Mouse (Mus musculus) retina, adult 2 months (tissue): Measurements from ENCODE around the gene Rtn1.
"Not testable (repeated sequence)": the region's sequence is repeated elsewhere in the genome, so short reads cannot be mapped to it uniquely, and the experiment has no call there.

Experiments used
- DNase-seq: peaks from one replicate; pipeline ENCODE4 v3.0.0-alpha.2; 2012; ENCODE audit warnings: low read depth, low spot score

The Rtn1 gene

DNA sequence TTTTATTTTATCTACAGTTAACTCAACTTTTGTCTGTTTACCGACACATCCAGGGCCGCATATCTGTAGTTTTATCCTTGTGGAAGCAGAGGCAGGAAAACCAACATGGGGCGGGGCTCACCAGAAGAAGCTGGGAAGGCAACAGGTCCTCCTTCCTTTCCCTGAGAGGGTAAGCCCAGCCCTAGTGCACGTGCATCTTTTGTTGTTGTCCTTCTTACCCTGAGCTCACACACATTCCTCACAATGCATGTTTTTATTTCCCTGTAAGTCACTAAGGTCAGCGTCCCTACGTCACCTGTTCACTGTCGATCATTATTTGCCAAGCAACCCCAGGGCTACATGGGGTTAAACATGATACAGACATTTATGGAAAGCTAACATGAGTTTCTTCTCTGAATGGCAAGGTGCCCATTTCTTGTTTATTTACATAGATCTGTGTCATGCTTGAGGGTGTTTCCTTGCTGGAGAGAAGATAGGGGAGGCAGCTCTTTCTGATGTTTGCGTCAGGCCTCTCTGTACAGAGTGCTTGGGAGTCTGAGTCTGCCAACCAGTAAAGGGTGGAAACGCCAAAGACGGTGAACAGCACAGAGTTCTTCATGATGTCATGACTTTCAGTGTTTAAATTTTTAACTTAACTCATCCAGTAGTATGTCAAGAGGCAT is 84.5 kb downstream of the Rtn1 start:
- no peak for DNase-seq

DNA sequence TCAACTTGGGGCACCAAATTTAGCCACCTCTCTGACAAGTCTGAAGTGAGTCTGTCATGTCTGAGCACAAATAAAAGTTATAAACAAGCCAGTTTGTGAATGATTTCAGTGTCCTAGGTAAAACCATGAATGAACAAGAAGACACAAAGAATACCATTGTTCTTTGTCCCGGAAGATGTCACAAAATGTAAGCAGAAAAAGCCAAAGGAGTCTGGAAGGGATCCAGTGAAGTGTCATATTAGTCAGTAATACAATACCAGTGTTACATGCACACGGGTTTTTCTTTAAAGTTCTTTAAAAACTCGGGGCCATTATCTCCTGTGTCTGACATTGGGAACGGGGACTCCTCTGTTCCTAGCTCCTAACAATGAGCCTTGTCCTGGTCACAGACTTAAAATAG is 85.1 kb downstream of the Rtn1 start:
- DNase-seq: no peak

DNA sequence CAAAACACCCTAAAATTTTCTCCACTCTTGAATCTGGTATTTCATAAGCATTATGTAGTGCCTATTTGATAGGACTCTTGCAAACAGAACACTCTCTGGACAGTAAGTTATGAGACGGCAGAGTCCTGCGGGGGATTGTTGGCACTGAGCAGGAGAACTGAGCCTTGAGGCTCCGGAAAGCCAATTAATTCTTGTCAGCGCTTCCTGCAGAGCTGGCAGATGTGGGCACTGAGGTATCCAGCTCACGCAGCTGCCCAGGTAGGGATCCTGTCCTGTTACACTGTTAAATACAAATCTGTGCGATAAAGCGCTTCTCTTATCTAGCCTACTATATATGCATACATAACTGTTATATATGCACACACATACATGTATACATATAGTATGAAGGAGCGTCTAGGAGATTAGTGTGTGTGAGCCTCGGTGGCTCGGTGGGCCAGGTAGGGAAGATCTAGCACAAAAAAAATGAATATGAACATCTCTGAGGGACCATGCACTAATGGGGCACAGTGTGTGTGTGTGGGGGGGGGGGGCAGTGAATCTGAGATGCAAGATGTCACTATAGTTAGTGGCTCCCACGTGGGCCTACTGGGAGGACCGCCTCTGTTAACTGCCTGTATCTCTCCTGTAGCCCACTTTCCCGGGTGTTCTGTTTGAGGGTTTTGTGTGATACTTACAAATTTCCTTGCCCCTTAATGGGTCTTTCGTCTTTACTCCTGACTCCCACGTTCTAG is 93.0 kb downstream of the Rtn1 start:
- DNase-seq: no peak

DNA sequence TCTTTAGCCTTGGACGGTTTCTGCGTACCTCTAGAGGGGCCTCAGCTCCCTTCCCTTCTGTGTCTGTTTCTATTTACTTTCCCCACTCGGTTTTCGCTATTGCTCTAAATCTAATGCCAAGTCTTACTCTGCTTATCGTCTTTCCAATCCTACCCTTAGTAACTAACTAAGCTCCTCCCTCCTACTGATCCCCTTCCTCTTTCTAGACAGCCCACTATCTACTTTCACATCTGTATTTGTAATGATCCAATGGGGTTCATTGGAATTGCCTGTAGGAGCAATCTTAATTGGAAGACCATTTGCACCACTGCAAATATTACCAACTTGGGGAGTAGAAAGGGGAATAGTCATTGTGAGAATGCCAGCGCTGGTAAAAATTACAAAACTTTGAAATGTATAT is 98.0 kb downstream of the Rtn1 start:
- DNase-seq: no peak

DNA sequence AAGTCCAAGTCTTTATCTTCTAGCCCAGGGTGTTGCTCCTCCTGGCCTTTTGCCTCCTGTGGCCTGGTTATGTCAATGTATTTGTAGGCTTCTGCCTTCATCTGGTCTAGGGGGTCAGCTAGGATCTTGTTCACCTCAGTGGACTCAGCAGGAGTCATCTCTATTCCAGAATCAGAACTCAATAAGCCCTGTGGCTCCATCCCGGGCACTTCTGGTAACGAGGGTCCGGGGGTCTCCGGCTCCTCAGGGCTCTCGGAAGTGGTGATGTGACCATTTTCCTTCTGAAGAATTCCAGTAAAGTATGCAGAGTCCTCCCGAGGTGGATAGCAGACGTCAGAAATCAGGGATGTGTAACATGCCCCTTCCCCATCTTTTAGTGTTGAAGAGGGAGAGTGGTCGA is 100.3 kb downstream of the Rtn1 start:
- no peak for DNase-seq

DNA sequence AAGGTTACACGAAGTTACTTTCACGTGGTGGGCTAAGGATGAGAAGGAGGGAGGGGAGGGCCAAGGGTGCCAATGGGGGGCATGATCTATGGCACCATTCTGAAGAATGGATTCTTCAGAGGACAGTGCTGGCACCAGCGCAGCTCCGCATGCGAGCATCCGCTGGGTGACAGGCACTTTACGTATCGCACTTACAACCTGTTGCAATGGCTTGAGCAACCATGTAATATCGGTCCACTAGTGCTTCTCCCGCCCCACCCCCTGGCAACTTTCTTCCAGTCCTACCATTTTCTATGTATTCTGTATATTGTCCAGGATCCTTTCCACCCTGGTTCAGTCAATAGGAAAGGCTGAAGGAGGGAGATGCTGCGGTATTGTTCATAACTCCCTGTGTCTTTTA is 102.6 kb downstream of the Rtn1 start:
- no peak for DNase-seq

DNA sequence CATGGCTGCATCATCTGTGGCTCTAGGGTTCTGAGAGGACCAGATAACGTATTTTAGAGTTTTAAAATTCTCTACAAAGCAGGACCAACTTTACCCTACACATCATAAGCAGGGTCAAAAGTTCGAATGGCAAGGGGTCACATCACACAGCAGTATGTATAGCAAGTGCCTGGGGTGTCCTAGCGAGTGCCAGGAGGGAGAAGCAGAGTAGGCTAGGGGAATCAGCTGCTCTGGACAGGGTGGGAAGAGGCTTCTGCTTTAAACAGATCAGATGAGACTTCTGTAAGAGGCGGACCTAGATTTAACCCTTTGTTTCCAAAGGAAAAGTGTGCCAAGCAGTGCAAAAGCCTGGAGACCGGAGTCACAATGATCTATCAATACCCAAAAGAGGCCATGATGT is 103.4 kb downstream of the Rtn1 start:
- no peak for DNase-seq

DNA sequence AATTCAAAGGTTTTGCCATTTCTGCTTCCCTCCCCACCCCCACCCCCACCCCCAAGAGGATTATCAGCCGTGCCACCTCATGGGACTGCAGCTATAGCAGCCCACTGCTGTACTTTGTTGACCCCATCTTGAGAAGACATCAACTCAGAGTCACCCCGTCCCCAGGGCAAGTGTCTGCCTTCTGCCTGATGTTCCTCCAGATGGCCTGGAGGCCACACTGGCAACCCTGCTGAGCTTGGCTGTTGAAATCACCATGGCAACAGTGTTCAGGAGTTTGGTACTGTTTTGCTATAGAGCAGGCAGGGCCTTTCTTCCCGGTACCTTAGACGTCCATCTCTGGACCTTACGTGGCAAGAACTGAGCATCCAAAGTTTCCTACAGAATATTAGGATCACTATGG is 103.9 kb downstream of the Rtn1 start:
- DNase-seq: no peak

DNA sequence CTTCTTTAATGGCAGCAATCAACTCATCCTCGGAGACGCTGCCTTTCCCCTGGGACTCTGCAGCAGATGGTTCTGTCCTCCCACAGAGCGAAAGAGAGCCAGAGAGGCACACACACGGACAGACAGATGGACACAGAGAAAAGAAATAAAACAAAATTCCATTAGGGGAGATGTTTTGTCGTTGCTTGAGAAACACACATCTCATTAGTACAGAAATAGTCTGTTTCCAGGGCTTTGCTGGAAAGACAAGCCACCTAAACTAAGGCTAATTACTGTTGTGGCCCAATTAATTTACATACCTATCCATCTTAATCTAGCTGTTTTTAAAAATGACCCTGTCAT is 104.5 kb downstream of the Rtn1 start:
- DNase-seq: no peak

DNA sequence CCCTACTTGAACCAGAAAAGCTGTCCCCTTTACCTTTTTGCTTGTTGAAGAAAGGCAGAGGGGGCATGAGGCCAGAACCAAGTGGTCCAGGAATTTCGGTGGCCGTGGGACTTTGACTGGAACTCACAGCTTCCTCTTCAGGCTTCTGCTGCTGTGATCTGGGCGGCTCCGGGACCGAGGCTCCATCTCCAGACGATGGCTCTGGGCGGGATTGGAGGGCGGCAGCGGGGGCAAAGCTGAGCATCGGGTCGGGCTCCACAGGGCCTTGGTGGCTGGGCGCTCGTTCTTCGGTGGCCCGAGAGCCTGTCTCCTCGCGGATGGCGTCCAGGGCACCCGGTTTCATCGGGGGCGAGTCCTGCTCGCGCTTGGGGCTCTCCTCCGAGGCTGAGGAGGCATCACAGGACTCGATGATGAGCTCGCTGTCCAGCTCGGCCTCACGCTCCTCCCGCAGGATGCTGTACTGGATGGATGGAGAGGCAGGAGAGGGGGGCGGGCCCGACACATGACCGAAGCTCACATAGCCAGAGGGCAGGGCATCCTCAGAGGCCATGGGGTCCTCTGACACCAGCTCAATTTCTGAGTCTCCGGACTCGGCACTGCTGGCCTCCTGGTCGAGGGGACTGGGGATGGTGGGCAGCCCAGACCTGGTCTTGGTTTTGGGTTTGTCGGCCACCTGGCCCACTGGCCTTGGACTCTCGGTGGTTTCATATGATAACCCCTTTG is 105.1 kb downstream of the Rtn1 start:
- DNase-seq: no peak

DNA sequence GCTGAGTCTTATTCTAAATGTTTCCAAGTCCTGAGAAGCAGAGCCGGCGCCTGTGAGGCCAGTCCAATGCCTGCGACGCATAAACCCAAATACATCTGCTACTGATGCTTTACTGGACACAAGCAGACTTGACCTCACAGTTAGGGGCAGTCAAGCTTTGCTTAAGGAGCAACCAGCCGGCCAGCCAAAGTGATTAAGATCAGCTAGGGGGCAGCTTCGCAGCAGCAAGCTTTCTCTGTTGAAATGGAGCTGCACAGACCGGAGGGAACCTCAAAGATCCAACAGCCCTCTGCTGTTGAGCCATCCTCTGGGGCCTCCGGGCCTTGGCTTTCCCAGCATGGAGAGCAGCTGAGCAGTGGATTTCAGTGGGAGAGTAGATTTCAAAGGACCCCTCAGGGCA is 107.4 kb downstream of the Rtn1 start:
- no peak for DNase-seq

DNA sequence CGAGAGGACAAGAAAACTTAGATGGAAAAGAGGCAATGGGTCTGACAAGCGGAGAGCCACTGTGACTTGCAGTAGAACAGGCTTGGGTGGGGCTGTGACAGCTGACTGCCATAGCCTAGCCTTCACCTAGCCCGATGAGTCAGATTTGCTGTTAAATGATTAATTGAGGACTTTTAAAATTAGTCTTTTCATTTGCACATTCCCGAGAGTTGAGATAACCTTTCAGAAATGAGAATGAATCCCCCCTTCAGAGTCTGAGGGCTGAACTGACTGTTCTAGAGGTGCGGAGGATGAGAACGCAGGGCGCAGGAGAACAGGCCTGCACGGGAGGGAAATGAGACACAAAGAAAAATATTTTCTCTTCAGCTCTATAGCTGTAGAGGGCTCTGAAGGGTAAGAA is 107.9 kb downstream of the Rtn1 start:
- no peak for DNase-seq

DNA sequence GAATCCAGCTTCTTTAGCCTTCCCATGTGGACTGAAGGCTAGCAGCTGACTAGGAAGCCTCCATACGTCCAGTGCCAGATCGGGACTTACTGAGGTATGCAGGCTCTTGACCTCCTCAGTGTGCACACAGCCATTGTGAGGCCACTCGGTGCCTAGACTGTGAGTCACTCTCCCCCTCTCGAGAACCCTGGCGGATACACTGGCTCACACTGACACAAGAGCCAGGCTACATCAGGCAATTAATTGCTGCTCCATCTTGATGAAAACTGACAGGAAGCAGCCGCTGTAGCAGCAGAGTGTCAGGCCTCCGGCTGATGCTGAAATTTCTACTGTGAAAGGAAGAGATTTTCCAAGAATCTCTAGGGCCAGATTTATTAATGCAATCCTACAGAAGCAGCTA is 110.6 kb downstream of the Rtn1 start:
- DNase-seq: no peak

DNA sequence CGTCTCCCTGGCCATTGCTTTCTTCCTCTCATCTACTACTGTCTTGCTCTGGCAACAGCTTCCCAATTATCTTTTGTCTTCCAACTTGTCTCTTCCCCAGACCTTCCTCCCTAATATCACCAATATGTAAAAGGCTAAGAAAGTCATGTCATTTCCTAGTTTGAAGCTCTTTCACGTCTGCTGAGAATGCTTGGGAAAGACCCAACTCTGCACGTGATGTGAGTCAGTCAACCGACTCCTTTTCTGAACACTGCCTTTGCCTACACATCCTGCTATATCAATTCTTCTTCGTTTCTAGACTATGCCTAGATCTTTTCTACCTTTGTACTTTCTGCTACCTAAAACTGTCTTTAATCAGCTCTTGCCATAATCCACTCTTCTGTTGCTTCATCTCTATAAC is 112.3 kb downstream of the Rtn1 start:
- no peak for DNase-seq

DNA sequence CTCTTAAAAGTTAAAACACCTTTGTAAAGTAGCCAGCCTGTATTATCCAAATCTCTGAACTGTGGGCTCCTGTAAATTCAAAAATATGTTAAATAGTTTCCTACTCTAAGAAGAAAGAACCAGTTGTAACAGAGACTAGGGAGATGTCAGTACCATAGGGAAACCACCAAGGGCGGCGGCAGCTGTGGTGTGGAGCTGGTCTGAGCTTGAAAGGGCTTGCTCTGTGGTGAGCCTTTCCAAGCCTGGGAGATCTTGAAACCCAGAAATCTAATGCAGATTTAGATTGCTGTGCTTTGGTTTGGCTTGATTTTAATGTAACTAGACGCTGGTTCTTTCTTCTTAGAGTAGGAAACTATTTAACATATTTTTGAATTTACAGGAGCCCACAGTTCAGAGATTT is 115.7 kb downstream of the Rtn1 start:
- DNase-seq: not testable (repeated sequence)

DNA sequence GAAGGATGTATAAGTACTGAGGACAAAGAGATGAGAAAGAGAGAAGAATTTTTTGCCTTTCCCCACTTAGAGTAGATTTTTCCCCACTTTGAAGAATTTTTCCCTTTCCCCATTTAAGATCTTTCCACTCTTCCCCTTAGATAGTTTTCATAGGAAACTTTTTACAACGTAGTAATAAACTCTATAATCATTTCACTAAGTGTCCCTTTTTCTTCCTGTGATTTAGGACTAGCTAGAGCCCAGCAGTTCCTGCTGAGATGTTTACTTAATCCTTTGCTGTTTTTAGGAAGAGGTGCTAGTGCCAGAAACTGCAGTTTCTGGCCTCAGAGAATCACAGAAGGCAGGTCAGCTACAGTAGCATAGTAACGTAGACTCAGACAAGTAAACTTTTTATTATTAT is 116.3 kb downstream of the Rtn1 start:
- DNase-seq: no peak

DNA sequence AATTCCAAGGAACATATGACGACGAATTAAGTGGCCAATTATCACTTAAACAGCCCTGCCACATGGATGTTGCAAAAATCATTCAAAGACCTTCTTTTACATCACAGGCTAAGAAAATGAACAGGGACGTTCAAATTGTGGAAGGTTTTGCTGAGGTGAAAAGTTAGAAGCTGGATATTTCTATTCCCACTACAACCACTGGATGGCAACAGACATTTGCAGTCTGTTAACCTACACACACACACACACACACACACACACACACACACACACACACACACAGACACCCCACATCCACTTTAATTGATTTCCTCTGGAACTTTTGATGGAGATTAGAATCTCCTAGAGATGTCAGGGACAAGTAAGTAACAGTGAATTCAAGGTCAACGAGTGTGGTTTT is 117.6 kb downstream of the Rtn1 start:
- DNase-seq: no peak

DNA sequence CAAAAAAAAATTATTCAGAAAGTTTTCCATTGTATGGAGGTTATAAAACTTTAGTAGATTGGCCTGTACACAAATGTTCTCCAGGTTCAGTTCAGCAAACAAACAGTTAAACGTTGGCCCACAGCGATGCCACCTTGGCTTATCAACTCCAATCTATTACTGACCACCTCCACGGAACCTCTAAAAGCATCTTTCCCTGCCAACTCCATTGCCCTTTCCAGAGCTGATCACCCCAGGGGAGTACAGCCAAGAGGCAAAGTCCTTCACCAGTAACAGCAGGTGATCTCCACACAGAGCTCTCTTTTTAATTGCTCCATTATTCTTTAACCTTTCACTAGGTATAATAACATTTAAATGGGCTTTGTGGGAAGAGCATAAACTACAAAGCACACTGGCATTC is 120.6 kb downstream of the Rtn1 start:
- DNase-seq: no peak

DNA sequence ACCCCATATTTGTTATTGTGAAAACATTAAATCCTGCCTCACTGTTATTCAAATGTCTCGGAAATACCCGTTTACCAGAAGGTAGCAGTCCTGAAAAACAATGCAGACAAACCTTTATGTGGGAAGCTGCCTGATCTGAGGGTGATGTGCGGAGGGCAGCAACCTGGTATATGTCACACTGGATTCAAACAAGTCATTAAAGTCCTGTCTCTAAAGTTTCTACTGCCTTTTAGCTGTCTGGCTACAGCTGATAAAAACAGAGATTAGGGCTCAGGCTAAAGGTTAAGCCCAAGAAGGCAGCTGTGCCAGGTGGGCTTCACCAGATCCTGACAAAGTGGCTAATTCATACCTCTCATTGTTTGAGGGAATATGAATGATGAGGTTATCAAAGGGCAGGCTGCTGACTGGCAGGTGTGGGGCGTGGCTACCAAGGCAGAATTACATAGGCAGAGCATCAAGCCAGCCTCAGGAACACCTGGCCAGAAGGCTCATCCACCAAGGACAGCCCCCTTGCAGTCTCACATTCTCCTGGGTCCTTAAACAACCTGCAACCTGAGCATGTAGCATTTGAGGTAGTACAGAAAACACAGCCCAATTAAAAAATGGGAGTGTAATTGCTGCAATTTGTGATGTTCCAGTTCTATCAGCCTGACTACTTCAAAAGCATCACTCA is 121.4 kb downstream of the Rtn1 start:
- DNase-seq: no peak

DNA sequence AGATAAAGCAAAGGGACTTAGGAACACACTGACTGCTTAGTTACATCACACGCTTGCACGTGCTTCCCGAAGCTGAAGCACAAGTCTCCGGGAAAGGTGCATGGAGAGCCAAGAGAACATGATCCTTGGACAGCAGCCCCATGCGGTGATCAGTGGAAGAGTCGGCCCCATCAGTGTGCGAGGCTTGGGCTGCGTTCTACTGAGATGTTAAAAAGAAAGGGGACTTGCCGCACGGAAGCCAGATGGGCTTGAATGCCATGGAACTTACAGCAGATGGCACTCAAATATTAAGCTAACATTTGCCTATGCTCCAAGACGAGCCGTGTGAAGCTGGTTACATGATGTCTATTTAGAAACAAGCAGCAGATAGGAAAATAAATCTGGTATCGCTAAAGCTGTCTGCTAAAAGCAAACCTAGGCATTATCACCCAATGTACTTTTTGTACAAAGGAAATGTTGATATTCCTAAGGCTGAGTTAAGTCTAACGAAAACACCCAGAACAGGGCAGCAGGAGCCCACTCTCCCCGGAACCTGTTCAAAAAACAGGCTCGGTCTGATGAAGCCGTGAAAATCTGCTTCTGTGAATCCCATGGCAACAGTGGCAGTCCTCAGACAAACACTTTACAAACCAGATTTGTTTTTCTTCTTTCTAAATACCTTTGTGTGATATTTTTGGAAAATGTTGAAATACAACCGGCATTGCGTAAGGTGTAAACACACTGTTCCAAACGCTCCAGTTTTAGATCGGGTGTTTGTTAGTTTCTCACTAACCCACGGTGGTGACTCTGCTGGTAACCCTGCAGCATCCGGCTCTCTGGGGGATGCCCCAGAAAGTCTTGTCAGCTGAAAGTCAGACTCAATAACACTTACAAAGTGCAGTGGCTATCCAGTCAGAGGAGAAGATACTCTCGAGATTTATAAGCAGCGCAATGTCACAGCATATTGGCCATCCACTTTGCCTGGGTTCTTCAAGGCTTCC is 123.2 kb downstream of the Rtn1 start:
- DNase-seq: no peak

DNA sequence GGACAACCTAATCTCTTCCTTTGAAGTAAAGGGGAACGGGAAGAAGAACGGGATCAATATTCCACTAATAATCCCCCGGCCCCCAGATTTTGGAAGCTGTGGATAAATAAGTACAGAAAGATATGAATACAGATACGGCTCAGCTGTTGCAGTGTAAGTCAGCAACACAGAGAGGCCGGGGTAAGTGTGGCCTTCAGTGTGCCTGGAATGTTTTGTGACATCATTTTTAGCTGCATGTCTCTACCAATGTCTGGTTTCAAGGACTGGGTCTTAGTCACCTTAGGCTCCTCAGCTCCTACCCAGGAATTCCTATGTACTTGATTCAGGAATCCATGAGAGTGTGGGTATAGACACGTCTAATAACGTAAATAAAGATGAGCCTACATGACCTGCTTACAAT is 124.3 kb downstream of the Rtn1 start:
- DNase-seq: no peak
